Mouse (Mus musculus) spleen, postnatal 36 days (tissue): ENCODE results near the gene Ugt1a9.
"Not testable (repeated sequence)": the region's sequence is repeated elsewhere in the genome, so short reads cannot be mapped to it uniquely, and the experiment has no call there.

Experiments
- DNase-seq, 2 experiments: peaks; one replicate each; pipeline ENCODE4 v3.0.0; 2022; ENCODE audit warnings: low spot score in 2 of 2, mixed read lengths in 1 of 2

Gene Ugt1a9

GRCm38 (mm10) chr1:88105656-88106055, 35.1 kb downstream of the Ugt1a9 start:
- DNase-seq, result no peak

- not testable (repeated sequence) for DNase-seq
Measured at GRCm38 (mm10) chr1:88109027-88109557, 38.5 kb downstream of the Ugt1a9 start.

- DNase-seq, result not testable (repeated sequence)
Measured at GRCm38 (mm10) chr1:88109604-88110003, 39.0 kb downstream of the Ugt1a9 start.

GRCm38 (mm10) chr1:88112769-88113168, 42.2 kb downstream of the Ugt1a9 start:
- not testable (repeated sequence) for DNase-seq

- DNase-seq, result not testable (repeated sequence)
Measured at GRCm38 (mm10) chr1:88120550-88120949, 50.0 kb downstream of the Ugt1a9 start.

GRCm38 (mm10) chr1:88121521-88121920, 50.9 kb downstream of the Ugt1a9 start:
- not testable (repeated sequence) for DNase-seq

GRCm38 (mm10) chr1:88125827-88126360, 55.3 kb downstream of the Ugt1a9 start:
- DNase-seq, result not testable (repeated sequence)

- not testable (repeated sequence) for DNase-seq
Measured at GRCm38 (mm10) chr1:88129091-88129490, 58.5 kb downstream of the Ugt1a9 start.

GRCm38 (mm10) chr1:88130223-88130622, 59.6 kb downstream of the Ugt1a9 start:
- DNase-seq, result not testable (repeated sequence)

GRCm38 (mm10) chr1:88133908-88134456, 63.4 kb downstream of the Ugt1a9 start:
- no peak for DNase-seq

GRCm38 (mm10) chr1:88134457-88135011, 63.9 kb downstream of the Ugt1a9 start, which contains the start of gene Ugt1a6a:
Ugt1a6a (plus strand) TSS chr1:88134809.
- peak in 1 of 2 experiments; percentile 4 for DNase-seq

- DNase-seq, result not testable (repeated sequence)
Measured at GRCm38 (mm10) chr1:88135229-88135904, 64.8 kb downstream of the Ugt1a9 start.

GRCm38 (mm10) chr1:88136646-88137045, 66.0 kb downstream of the Ugt1a9 start:
- no peak for DNase-seq

- no peak for DNase-seq
Measured at GRCm38 (mm10) chr1:88137264-88137663, 66.7 kb downstream of the Ugt1a9 start.

- DNase-seq, result no peak
Measured at GRCm38 (mm10) chr1:88138145-88138544, 67.5 kb downstream of the Ugt1a9 start.

- not testable (repeated sequence) for DNase-seq
Measured at GRCm38 (mm10) chr1:88140492-88140891, 69.9 kb downstream of the Ugt1a9 start.

- peak in 1 of 2 experiments; percentile 11 for DNase-seq
Measured at GRCm38 (mm10) chr1:88143966-88144675, 73.5 kb downstream of the Ugt1a9 start.

- DNase-seq, result not testable (repeated sequence)
Measured at GRCm38 (mm10) chr1:88145278-88145677, 74.7 kb downstream of the Ugt1a9 start.

GRCm38 (mm10) chr1:88150133-88150532, 79.5 kb downstream of the Ugt1a9 start:
- not testable (repeated sequence) for DNase-seq

GRCm38 (mm10) chr1:88158430-88158829, 87.8 kb downstream of the Ugt1a9 start:
- no peak for DNase-seq

- DNase-seq, result no peak
Measured at GRCm38 (mm10) chr1:88165711-88166110, 95.1 kb downstream of the Ugt1a9 start, which contains the start of gene Ugt1a5. Ugt1a5 (plus strand) TSS chr1:88166012.

GRCm38 (mm10) chr1:88172190-88172589, 101.6 kb downstream of the Ugt1a9 start:
- DNase-seq, result not testable (repeated sequence)
